Mouse (Mus musculus) liver, embryonic 15.5 days (tissue): ENCODE results near the gene Nagk. TPM values are rescaled to one million over a fixed set of nuclear protein-coding genes. Genes with fewer than 3 reads are reported as not detected.

Experiments
- ATAC-seq: fragments of 200-750 bp; cut with Nextera tagmentation; 2 replicates; pipeline ENCODE4 v1.8.0; 2017; ENCODE audit warnings: moderate number of reproducible peaks, mild to moderate bottlenecking, moderate library complexity; ENCODE audit not compliant: insufficient read depth
- H3K27ac ChIP-seq: fragments of 300-500 bp; sonication (generic); replicated peaks from 2 replicates; pipeline ENCODE4 v1.5.1; 2015; ENCODE audit warnings: mild to moderate bottlenecking, inconsistent platforms
- H3K27me3 ChIP-seq: fragments of 300-500 bp; sonication (generic); 2 replicates; pipeline ENCODE4 v1.6.1; 2015; ENCODE audit warnings: mild to moderate bottlenecking, inconsistent platforms
- H3K36me3 ChIP-seq: fragments of 300-500 bp; sonication (generic); replicated peaks from 2 replicates; pipeline ENCODE4 v1.6.1; 2015; ENCODE audit warnings: moderate library complexity, mild to moderate bottlenecking, inconsistent platforms
- H3K4me1 ChIP-seq: fragments of 300-500 bp; sonication (generic); replicated peaks from 2 replicates; pipeline ENCODE4 v1.6.1; 2015; ENCODE audit warnings: inconsistent platforms
- H3K4me2 ChIP-seq: fragments of 300-500 bp; sonication (generic); 2 replicates; pipeline ENCODE4 v1.6.1; 2015; ENCODE audit warnings: moderate library complexity, mild to moderate bottlenecking, inconsistent platforms
- H3K4me3 ChIP-seq: fragments of 300-500 bp; sonication (generic); replicated peaks from 2 replicates; pipeline ENCODE4 v1.5.1; 2015; ENCODE audit warnings: mild to moderate bottlenecking, inconsistent platforms
- H3K9ac ChIP-seq: fragments of 300-500 bp; sonication (generic); 2 replicates; pipeline ENCODE4 v1.6.1; 2015; ENCODE audit warnings: moderate library complexity, mild to moderate bottlenecking, inconsistent platforms
- H3K9me3 ChIP-seq: fragments of 300-500 bp; sonication (generic); replicated peaks from 2 replicates; pipeline ENCODE4 v1.6.1; 2016; ENCODE audit warnings: inconsistent platforms
- WGBS: fragments of 180-500 bp; shearing (Covaris S2); methylation state at CpG from one replicate; pipeline ENCODE4 v1.1.7; 2015; ENCODE audit warnings: mixed read lengths; ENCODE audit not compliant: insufficient replicate concordance; 5-methylcytosine and 5-hydroxymethylcytosine counted together
- polyA plus RNA-seq: library from polyadenylated mRNA; unstranded; fragments of >200 nt; fragmentation: Nextera tagmentation; extraction: Ambion mirVana; gene quantifications from 2 replicates; pipeline ENCODE4 v1.2.1, GENCODE M21; 2015

Gene Nagk
- polyA plus RNA-seq, 1 experiment from 2014 or later, result 16.6 TPM

- Histone ChIP-seq H3K36me3 (no peaks in the 10 kb centered on the region), H3K27ac (no peak overlapping the region), H3K4me1 (no peaks in the 10 kb centered on the region), H3K4me2 (no peak overlapping the region), H3K9ac (no peak overlapping the region), H3K9me3 (no peaks in the 10 kb centered on the region), H3K4me3 (no peak overlapping the region), H3K27me3 (no peaks in the 10 kb centered on the region)
- 71% methylated on average over 2 of the region's 2 CpGs for WGBS
- ATAC-seq, result no peak
Observed at GRCm38 (mm10) chr6:83846141-83846540, 51.4 kb downstream of the Nagk start.

- H3K9ac ChIP-seq, result no peak overlapping the region
- no peaks in the 10 kb centered on the region for H3K27me3 ChIP-seq
- no peaks in the 10 kb centered on the region for H3K4me1 ChIP-seq
- H3K4me3 ChIP-seq, result no peak overlapping the region
- H3K36me3 ChIP-seq, result no peaks in the 10 kb centered on the region
- no peaks in the 10 kb centered on the region for H3K9me3 ChIP-seq
- H3K4me2 ChIP-seq, result no peak overlapping the region
- no peak for ATAC-seq
- H3K27ac ChIP-seq, result no peak overlapping the region
- WGBS, result 62% methylated on average over 2 of the region's 2 CpGs
Observed at GRCm38 (mm10) chr6:83849446-83849845, 54.7 kb downstream of the Nagk start.

Other genes starting within 250 kb of the Nagk start
- 8.9 and 9.6 TPM in 2 replicates for gene Stambp, start 222.3 kb upstream of the Nagk start, polyA plus RNA-seq
- 10.5 and 17.6 TPM in 2 replicates for gene Clec4f, start 138.8 kb upstream of the Nagk start, polyA plus RNA-seq
- gene Cd207, start 117.1 kb upstream of the Nagk start, polyA plus RNA-seq, result 0.85 and 0.92 TPM in 2 replicates
- gene Vax2, start 83.7 kb upstream of the Nagk start, polyA plus RNA-seq, result not detected in 2 replicates
- gene Atp6v1b1, start 52.0 kb upstream of the Nagk start, polyA plus RNA-seq, result not detected in 2 replicates
- gene Ankrd53, start 32.3 kb upstream of the Nagk start, polyA plus RNA-seq, result not detected in 2 replicates
- 42.3 and 44.0 TPM in 2 replicates for gene Tex261, start 19.2 kb upstream of the Nagk start, polyA plus RNA-seq
- gene Paip2b, start 36.8 kb downstream of the Nagk start, polyA plus RNA-seq, result 3.3 and 3.7 TPM in 2 replicates
- 14.5 and 16.8 TPM in 2 replicates for gene Zfp638, start 72.1 kb downstream of the Nagk start, polyA plus RNA-seq
- 1.5 and 2.7 TPM in 2 replicates for gene Dysf, start 213.6 kb downstream of the Nagk start, polyA plus RNA-seq